Mouse (Mus musculus): ENCODE data around the gene Cdc20.

Cdc20 gene

DNA sequence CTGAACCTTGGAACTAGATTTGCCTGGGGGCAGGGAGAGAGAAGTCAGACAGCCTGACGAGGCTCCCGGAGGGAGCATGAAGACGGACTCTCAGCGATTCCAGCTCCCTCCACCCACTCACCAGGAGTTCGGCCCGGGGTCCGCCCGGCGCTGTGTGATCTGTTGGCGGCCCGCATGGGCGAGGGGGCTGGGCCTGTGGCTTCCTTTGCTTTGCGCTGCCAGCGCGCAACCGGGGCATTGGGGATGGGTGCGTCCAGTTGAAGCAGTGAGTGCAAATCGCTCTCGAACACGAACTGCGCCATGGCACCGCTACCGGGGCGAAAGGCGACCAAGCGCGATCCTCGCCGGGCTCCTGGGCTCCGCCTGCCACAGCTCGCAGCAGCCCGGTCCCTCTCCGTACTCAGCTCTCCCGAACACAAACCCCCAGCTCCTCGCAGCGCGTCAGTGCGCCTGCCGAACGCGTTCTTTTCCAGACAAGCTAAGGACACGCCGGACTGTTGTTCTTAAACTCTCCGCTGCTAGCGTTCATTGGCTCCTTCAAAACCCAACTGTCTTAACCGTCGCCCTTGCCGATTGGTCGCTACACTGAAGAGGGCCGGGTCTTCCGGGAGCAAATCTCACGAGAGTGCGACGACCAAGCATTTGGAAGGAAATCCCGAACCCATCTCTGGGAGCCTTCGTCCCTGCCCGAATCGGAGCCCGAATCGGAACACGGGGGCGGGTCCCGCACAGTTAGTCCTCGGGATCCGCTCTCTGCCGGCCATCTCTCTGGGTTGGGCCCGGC, at the start of gene Cdc20:
TSS of gene Cdc20 (minus strand) at position 533 of the 784 bp plus-strand sequence.
- peak; percentile 96 for DNase-seq (ENCODE audit: low spot score)

GRCm38 (mm10) chr4:118476773-118477530, 39.8 kb upstream of the Cdc20 start:
- no peak for DNase-seq (ENCODE audit: low spot score)

DNA sequence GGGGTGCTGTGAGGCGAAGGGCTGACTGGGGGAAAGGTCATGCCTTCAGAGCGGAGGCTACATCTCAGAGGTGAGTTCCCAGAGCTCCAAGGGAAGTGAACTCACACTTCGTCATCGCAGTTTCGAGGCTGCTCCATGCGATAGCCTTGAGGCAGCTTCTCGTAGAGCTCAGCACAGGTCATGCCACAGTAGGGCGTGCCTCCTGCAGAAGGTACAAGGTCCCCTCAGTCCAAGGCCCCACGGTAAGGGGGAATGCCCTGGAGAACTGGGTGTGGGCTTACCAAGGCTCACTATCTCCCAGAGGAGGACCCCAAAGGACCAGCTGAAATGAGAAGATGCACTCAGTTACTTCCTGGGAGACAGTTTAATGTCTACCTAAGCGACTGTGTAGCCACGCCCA, 35.5 kb upstream of the Cdc20 start:
- no peak for DNase-seq (ENCODE audit: low spot score)

DNA sequence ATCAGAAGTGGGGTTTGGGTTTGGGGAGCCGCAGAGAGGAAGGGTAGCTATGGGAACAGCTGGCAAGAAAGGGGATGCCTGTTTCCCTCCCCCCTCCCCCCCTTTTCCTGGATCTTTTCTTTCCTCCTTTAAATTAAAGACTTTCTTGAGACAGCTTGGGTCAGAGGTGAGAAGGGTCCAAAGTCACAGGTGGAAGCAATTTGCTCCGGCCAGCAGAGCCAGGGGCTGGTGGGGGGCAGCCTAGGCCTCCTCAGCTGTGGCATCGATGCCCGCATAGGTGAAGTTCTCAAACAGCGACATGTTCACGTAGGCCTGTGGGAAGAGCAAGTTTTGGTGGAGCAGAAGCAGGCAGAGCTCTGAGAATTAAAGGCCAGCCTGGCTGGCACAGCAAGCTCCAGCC, 34.1 kb upstream of the Cdc20 start:
- no peak for DNase-seq (ENCODE audit: low spot score)

DNA sequence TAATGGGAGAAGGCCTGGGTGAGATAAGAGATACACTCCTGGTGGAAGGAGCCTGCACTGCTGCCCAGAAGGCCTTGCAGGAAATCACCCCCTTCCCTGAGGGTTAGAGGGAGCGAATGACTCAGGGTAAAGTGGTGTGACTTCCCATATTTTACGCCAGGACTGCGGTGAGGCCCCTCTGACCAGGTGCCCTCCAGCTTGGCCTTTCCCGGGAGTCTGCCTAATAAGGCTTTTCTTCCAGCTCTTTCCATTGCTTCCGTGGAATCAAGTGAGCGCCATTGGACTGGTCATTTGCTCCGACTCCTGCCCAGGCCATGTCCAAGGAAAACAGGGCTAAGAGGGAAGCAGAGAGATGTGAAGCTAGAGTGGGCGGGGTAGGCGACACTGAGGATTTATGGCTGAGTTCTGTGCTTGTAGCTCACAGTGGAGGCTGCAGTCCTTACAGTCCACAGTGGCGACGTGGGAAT, 28.6 kb upstream of the Cdc20 start:
- DNase-seq (ENCODE audit: low spot score): no peak

GRCm38 (mm10) chr4:118464956-118465355, 27.8 kb upstream of the Cdc20 start:
- no peak for DNase-seq (ENCODE audit: low spot score)

DNA sequence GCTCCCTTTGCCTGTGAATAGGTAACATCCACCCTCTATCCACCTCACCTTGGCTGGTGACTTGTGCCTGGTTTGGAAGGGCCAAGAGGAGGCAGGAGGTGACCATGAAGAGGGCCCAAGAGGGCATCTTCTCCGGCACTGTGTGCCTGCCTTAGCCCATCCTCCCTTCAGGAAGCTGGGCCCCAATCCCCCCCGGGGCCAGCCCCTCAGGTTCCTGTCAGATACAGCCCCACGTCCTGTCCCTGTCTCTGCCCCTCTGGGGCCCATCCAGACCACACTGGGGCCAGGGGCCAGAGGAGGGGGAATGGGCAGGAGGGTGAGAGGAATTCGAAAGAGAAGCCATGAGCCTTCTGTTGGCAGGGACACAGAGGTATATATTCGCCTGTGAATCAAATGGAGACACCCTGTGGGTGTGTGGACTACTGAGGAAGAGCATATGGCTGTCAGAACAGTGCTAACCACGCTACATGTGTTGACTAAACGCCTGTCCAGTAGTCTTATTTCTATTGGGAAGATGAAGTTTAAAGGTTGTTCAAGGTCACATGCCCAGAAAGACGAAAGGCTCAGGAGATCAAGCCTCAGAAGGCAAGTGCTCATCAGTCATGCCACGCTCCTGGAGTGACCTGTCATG, 20.3 kb upstream of the Cdc20 start, which contains the start of gene Mpl:
TSS of gene Mpl (minus strand) at position 169 of the 631 bp plus-strand sequence.
- DNase-seq (ENCODE audit: low spot score): no peak

DNA sequence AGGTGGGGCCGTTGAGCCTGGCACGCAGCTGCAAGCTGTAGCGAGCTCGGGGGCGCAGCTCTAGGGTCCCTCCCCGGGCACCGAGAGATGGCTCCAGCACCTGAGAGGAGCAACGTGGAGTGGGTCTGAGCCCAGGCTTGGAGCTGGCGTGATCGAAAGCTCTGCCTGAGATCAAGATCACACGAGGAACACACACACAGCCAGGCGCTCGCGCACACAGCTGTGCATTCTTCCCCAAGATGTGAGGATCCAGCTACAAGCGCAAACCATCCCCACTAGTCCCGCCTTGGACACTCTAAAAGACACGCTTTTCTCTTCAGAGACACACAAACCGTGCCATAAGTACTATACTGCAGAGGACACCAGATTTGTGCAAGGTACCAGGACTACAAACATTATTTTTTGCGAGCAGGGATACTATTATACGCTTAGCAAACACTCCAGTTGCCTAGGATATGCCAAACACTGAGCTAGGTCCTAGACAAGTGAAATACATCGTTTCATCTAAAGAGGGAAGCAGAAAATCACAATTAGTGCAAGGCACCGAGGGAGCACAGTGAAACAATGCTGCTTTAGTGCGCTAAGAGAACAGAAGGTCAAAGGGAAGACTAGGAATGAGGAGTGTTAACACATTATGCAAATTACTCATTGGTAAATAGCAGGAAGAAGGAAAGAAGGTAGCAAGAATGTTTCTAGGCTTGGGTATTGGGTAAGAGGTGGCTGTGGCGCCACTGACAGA, 9.4 kb upstream of the Cdc20 start:
- peak; percentile 31 for DNase-seq (ENCODE audit: low spot score)

DNA sequence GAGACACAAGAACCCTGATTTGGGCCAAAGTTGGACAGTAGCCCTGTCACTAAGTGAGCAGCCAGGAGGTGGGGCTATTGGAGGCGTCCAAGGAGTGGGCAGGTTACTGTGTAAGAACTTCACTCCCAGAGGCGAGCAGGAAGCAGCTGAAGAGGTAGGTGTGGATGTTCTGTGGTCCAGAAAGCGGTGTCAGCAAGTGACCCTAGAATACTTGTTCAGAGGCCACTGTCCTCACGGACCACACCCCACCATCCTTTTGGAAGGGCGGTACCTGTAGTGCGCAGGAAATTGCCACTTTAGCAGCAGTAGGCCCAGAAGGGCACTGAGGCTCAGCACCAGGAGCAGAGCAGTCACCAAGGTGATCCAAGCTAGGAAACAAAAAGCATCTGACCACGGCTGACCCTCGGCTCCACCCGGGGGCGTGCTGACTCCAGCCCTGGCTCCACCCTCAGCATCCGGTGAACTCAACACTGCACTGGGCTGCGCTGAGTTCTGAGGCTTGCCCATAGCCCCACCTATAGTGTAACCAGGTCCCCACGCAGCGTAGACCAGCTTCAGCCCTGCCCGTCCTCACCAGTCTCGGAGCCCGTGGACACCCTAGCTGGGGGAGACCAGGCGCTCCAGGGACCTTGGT, 8.7 kb upstream of the Cdc20 start:
- DNase-seq (ENCODE audit: low spot score): no peak

- DNase-seq (ENCODE audit: low spot score): no peak
Measured at GRCm38 (mm10) chr4:118445088-118445487, 7.9 kb upstream of the Cdc20 start.

DNA sequence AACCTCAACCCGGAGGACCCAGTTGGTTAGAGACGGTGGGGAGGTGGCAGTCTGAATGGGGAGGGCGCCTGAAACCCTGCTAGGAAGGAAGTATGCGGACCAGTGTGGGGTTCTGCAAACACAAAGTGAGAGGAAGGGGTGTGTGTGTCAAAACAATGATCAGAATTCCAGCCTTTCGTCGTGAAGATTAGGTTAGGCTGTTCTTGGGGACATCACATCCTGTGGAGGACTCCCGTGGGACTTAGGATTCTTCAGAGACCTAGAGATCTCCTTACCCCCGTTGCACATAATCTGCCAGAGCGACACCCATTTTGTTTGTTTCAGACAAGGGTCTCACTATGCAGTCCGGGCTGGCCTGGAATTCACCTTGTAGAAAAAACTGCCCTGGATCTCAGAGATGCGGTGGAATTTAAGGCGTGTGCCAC, 689 bp upstream of the Cdc20 start:
- DNase-seq (ENCODE audit: low spot score): no peak

DNA sequence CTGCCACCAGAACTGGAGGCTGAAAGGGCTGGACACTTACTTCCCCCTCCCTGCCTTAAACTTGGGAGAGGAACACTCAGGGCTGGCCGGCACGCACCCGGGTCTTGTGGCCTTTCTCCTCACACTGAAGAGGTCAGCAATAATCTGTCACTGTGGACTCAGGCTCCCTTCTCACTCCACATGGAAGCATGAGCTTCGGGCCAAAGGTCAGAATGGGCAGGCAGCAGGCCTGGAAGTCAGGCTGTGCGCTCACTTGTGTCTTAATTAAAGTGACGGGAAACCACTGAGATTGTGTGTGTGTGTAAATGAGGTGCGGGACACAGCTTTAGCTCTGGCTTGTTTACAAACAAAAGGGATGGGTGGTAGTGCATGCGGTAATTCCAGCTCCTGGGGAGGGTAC, 4.8 kb downstream of the Cdc20 start:
- no peak for DNase-seq (ENCODE audit: low spot score)

DNA sequence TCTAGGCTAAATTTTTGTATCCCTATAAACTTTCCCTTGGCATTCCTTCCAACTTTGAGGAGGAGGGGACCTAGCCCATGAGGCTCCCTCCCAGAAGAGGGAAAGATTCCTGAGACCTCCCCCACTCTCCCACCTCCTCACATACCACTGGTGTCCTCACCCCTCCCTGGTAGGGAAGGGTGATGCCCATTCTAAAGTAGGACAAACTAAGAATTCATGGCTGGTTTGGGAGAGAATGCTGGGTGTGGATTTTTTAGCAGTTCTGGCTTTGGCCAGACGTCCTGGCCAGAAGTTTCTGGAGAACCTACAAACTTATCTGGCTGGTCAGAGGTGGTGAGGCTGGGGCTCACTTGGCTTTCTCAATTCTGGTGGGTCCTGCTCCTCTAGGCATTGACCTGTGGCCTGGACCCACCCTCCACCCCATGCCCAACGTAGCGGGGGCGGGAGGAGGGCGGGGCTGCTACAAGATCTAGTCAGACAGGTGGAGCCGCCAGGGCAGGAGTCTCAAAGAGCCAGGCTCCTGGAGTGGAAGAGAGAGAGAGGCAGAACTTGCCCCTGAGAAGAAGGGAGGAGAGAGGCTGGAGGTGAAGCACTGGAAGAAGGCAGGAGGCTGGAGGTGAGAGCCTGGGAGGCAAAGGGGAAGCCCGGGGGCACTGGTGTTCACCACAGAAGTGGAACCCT, 7.8 kb downstream of the Cdc20 start:
- no peak for DNase-seq (ENCODE audit: low spot score)

DNA sequence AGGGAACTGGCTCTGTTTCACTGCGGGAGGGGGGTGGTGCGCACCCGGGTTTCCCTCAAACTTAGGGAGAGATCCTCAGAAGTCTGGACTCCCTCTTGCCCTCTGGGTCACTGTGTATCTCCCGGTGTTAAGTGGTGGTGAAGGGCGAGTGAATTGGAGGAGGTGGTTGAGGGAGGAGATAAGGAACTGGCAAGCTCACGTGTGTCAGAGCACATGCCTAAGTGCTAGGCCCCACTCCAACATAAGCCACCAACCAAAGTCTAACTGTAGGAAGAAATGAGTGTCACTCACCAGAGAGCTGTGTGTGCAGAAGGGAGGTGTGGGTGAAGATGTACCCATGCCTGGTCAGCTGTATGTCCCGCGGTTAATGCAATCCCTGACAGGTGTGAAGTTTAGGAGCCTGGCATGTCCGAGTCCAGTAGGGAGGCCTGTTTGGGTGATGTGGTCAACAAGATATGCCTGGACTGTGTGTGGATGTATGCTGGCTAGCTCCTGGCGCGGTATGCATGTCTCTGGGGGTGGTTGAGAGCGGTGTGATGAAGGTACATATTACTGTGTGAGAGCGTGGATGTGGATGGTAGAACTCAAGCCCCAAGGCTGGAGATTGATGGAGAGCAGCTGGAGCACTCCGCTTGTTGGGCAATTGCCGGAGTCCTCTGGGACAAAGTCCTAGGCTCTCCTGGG, 8.5 kb downstream of the Cdc20 start:
- no peak for DNase-seq (ENCODE audit: low spot score)

DNA sequence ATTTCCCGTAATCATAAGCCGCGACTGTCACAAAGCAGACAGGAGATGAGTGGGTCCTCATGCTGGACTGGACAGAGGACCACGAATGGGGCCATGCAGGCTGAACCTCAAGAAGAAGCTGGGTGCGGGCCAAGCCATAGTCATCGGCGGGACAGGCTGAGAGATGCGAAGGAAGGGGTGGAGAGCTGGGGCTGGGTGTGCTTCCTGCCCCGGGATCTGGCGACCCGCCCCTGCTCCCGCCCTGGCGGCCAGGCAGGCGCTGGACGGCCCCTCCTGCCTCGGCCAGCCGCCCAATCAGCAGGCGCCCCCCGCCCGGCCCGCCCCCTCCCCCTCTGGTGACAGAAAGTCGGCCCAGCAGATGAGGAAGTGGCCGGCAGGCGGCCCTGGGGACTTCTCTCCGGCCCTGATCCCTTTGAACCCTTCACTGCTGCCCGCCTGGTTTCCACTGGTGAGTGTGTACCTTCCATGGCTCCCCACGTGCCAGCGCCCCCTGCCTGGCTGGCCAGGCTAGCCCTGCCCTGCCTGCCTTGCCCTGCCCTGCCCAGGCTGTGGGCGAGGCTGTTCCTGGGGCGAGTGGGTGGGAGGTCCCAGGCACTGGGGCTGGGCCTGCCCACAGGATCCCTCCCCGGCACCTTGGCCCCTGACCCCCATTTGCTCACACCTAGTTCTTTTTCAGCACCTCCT, 9.2 kb downstream of the Cdc20 start, which contains the start of gene Elovl1:
TSS of gene Elovl1 (plus strand) at position 326 of the 684 bp plus-strand sequence.
- DNase-seq (ENCODE audit: low spot score): peak; percentile 89

- DNase-seq (ENCODE audit: low spot score): no peak
Measured at GRCm38 (mm10) chr4:118427415-118427767, 9.8 kb downstream of the Cdc20 start.

DNA sequence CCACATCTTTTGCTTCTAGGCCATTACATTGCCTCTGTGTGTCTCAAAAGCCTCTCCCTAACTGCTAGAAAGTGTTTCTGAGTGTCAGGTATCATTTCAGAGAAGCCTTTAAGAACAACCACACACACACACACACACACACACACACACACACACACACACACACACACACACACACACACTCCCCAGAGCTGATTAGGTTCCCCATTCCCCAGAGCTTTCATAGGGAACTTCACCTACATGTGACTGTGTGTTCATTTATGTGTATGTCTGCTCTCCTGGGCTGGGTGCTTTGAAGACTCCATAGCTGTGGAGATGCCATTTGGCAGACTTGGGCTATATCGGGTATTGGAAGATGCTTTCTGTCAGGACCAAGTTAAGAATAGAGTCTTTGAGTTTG, 11.8 kb downstream of the Cdc20 start:
- DNase-seq (ENCODE audit: low spot score): no peak

DNA sequence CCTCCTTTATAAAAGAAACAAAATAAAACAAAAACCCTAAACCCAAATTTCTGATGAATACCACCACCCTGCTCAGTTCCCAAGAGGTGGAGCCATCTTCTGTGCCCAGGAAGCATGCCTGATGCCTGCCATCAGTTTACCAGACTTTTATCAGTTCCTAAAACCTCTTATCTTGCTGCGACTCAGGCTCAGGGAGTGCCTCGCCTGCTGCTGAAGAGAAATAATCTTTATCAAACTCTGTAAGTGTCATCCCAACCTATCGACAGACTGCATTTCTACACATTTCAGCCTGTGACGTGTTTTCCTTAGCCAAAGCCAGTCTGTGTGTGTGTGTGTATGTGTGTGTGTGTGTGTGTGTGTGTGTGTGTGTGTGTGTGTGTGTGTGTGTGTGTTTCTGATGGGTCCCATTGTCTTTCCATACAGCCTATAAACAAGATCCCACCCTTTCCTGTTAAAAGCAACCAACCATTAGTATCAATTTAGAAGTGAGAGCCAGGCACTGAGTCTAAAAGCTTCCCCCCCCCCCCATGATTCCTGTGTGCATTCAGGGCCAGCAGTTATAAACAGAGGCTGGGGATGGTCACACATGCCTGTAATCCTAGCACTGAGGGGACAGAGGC, 12.5 kb downstream of the Cdc20 start:
- no peak for DNase-seq (ENCODE audit: low spot score)

DNA sequence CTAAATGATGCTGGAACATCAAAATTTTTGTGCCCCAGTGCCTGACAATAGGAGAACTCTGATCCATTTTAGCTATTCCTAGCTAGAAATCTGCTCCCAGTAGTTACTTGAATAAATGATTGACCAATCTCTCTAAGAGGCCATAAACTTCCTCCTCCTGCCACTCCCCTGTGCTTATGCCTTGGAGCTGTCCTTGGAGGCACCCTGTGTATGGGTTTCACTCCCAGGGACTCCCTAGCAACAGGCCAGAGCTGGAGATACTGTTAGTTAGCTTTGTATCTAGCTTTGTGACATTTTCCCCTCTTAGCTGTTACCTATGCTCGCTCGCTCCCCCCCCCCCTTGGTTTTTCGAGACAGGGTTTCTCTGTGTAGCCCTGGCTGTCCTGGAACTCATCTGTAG, 15.8 kb downstream of the Cdc20 start:
- DNase-seq (ENCODE audit: low spot score): no peak
